In the genomic region with DNA sequence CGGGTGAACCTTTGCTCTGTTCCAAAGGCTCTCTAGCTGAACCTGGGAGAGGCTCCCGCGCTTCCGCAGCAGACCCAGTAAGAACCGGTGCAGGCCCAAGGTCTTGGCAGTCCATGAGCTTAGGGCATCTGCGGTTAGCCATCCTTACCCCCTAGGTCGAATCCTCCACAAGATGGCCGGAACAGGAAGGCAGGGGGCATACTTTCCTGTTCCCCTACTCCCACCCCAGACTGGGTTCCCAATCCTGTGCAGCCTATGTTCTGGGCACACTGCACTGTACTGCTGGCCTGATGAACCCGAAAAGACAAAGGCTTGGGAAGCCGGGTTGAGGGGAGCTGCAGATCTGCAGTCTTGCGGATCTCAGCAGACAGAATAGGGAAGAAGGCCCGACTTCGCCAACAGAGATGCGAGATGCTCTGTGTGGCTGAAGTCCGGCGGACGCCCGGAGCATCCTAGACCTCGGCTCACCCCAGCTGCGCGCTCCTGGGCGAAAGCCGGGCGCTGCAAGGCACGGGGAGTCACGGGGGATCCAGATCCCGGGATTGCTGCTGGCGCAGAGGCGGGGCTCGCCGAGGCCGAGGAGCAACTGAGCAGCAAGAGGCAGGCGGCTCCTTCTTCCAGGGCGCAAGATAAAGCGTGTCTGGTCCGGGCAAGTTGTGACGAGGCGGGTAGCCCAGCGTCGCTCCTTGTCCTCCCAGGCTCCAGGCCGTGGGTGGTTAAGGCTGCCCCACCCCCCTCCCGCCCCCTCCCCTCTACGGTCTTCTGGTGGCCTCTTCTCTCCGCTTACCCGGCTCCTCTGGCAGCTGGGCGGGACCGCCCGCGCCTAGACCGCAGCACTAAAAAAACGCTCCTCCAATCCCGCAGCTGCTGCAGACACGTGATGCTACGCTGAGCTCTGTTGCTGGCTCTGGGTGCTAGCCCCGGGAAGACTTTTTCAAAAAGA, we compare ENCODE assay signal across 8 mouse cellular contexts. TPM values are rescaled to one million over a fixed set of nuclear protein-coding genes. Genes with fewer than 3 reads are reported as not detected.
DNase-seq lines count a peak whose midpoint lies in the region; ATAC-seq and TF ChIP-seq lines count a peak whose summit lies in the region.

Dzip1 (minus strand) TSS at position 788 of the 943 bp plus-strand sequence.

- peak; percentile 93 for ATAC-seq in forebrain, embryonic 11.5 days (replicated peaks; ENCODE audit: low FRiP score)
- peak; percentile 82 for ATAC-seq in heart, embryonic 15.5 days (replicated peaks; ENCODE audit: insufficient number of reproducible peaks, insufficient read depth, low FRiP score, low read depth)
- peak; percentile 34; the same call in 1 of the 2 replicates for ATAC-seq in liver, embryonic 14.5 days (ENCODE audit: insufficient read depth)
- ATAC-seq in neural tube, embryonic 12.5 days (ENCODE audit: low FRiP score, low read depth), result peak; percentile 96

- TF ChIP-seq RAD21 in CH12.LX (IDR thresholded peaks at IDR 0.05; ENCODE audit: low read depth, low read length), result no peak

- no peak within 1 kb of the TSS for H3K27ac ChIP-seq in CH12.LX (ENCODE audit: insufficient read depth, low read depth)
- H3K27ac ChIP-seq in forebrain, embryonic 11.5 days (ENCODE audit: low read depth, low read length), result peak within 1 kb of the TSS; percentile 84
- H3K27ac ChIP-seq in heart, embryonic 15.5 days, result peak within 1 kb of the TSS; percentile 60
- H3K27ac ChIP-seq in liver, embryonic 14.5 days, result no peak within 1 kb of the TSS
- peak within 1 kb of the TSS; percentile 85 for H3K27ac ChIP-seq in neural tube, embryonic 12.5 days

- no peak for TF ChIP-seq CTCF in CH12.LX (conservative IDR thresholded peaks at IDR 0.05 in 1 of 2, IDR thresholded peaks at IDR 0.05 in 1 of 2; ENCODE audit: low read depth in 2 of 2, low read length in 2 of 2)
- no peak for TF ChIP-seq CTCF in liver, embryonic 14.5 days (IDR thresholded peaks at IDR 0.05; ENCODE audit: low read depth)

- TF ChIP-seq POLR2A in CH12.LX (IDR thresholded peaks at IDR 0.05; ENCODE audit: low read depth, low read length), result no peak

- dilution Hi-C loops in CH12.LX (cut with MboI; ENCODE audit: extremely low pct_ligation_motif_present, extremely low pct_unique_long_range_greater_than_20kb, low sequenced_read_pairs), result no loop called here

- peak within 1 kb of the TSS; percentile 54 for H3K4me2 ChIP-seq in CH12.LX (ENCODE audit: insufficient read depth, low read depth, poor library complexity, severe bottlenecking)
- peak within 1 kb of the TSS; percentile 90 for H3K4me2 ChIP-seq in forebrain, embryonic 11.5 days (ENCODE audit: low read depth, low read length, severe bottlenecking)
- peak within 1 kb of the TSS; percentile 94 for H3K4me2 ChIP-seq in heart, embryonic 15.5 days
- H3K4me2 ChIP-seq in liver, embryonic 14.5 days (ENCODE audit: low read depth), result peak within 1 kb of the TSS; percentile 57
- peak within 1 kb of the TSS; percentile 91 for H3K4me2 ChIP-seq in neural tube, embryonic 12.5 days (replicated peaks)

- H3K79me2 ChIP-seq in CH12.LX (replicated peaks; ENCODE audit: control insufficient read depth, extremely low read depth, insufficient read depth, poor library complexity, severe bottlenecking), result no peaks in the 10 kb centered on the region

- peak within 1 kb of the TSS; percentile 6 to 44 (median 22) for H3K4me3 ChIP-seq in CH12.LX (replicated peaks in 1 of 3; ENCODE audit: low read depth in 2 of 3, low read length in 2 of 3, poor library complexity in 1 of 3)
- peak within 1 kb of the TSS; percentile 67 for H3K4me3 ChIP-seq in forebrain, embryonic 11.5 days (ENCODE audit: low read depth, low read length)
- peak within 1 kb of the TSS; percentile 68 for H3K4me3 ChIP-seq in heart, embryonic 15.5 days
- peak within 1 kb of the TSS; percentile 28 to 41 for H3K4me3 ChIP-seq in liver, embryonic 14.5 days (ENCODE audit: insufficient read depth in 1 of 2, low read depth in 2 of 2, low read length in 2 of 2)
- H3K4me3 ChIP-seq in neural tube, embryonic 12.5 days, result peak within 1 kb of the TSS; percentile 71

- no peaks in the 10 kb centered on the region for H3K36me3 ChIP-seq in CH12.LX (replicated peaks in 1 of 2; ENCODE audit: control insufficient read depth in 1 of 2, insufficient read depth in 1 of 2, low read length in 1 of 2)
- no peaks in the 10 kb centered on the region for H3K36me3 ChIP-seq in forebrain, embryonic 11.5 days (ENCODE audit: control insufficient read depth, insufficient read depth, low read length)
- H3K36me3 ChIP-seq in heart, embryonic 15.5 days, result no peaks in the 10 kb centered on the region
- H3K36me3 ChIP-seq in liver, embryonic 14.5 days (replicated peaks; ENCODE audit: control insufficient read depth, insufficient read depth, low read depth), result no peaks in the 10 kb centered on the region
- peaks cover 5% of the 10 kb centered on the region; the same call in 1 of the 2 replicates for H3K36me3 ChIP-seq in neural tube, embryonic 12.5 days

- no peak for DNase-seq in CH12.LX (ENCODE audit: extremely low read depth)
- peak; percentile 95 for DNase-seq in brain, adult 2 months (ENCODE audit: low read depth, low spot score)
- DNase-seq in forebrain, embryonic 11.5 days (ENCODE audit: low spot score), result peak; percentile 91
- DNase-seq in kidney, postnatal 14 days, result peak; percentile 78
- DNase-seq in liver, embryonic 14.5 days (ENCODE audit: low read depth in 3 of 3, low spot score in 3 of 3), result no peak
- DNase-seq in thymus, postnatal 10 days (ENCODE audit: low spot score in 2 of 2), result peak; percentile 65 to 75

- H3K9me3 ChIP-seq in CH12.LX (replicated peaks; ENCODE audit: low read length), result no peaks in the 10 kb centered on the region
- no peaks in the 10 kb centered on the region for H3K9me3 ChIP-seq in forebrain, embryonic 11.5 days (ENCODE audit: control insufficient read depth, low read length)
- H3K9me3 ChIP-seq in heart, embryonic 15.5 days (replicated peaks), result no peaks in the 10 kb centered on the region
- H3K9me3 ChIP-seq in liver, embryonic 14.5 days (ENCODE audit: control insufficient read depth, low read length), result no peaks in the 10 kb centered on the region
- no peaks in the 10 kb centered on the region for H3K9me3 ChIP-seq in neural tube, embryonic 12.5 days

- no peaks in the 10 kb centered on the region for H3K27me3 ChIP-seq in CH12.LX (replicated peaks)
- H3K27me3 ChIP-seq in forebrain, embryonic 11.5 days (ENCODE audit: control insufficient read depth, insufficient read depth, low read length), result peaks cover 14% of the 10 kb centered on the region
- peaks cover 12% of the 10 kb centered on the region; the same call in 1 of the 2 replicates for H3K27me3 ChIP-seq in heart, embryonic 15.5 days
- H3K27me3 ChIP-seq in liver, embryonic 14.5 days (ENCODE audit: control insufficient read depth, insufficient read depth, low read length), result peaks cover 61% of the 10 kb centered on the region
- H3K27me3 ChIP-seq in neural tube, embryonic 12.5 days (replicated peaks), result peaks cover 15% of the 10 kb centered on the region

- in situ Hi-C loops in CH12.LX (cut with MboI; ENCODE audit: low pct_ligation_motif_present, low pct_unique_long_range_greater_than_20kb, low sequenced_read_pairs), result no loop called here

- WGBS in forebrain, embryonic 11.5 days, result under 1% methylated on average over 53 of the region's 55 CpGs
- WGBS in heart, embryonic 15.5 days, result 1% methylated on average over 55 of the region's 55 CpGs
- WGBS in liver, embryonic 14.5 days (ENCODE audit: insufficient replicate concordance), result 2% methylated on average over 55 of the region's 55 CpGs
- under 1% methylated on average over 55 of the region's 55 CpGs for WGBS in neural tube, embryonic 12.5 days

- H3K4me1 ChIP-seq in CH12.LX (ENCODE audit: control insufficient read depth in 1 of 2, insufficient read depth in 2 of 2), result peaks cover 4 to 12% of the 10 kb centered on the region in 2 experiments; a peak in 3 of 4 replicates
- peaks cover 18% of the 10 kb centered on the region for H3K4me1 ChIP-seq in forebrain, embryonic 11.5 days (replicated peaks; ENCODE audit: control insufficient read depth, insufficient read depth, low read length)
- H3K4me1 ChIP-seq in heart, embryonic 15.5 days (replicated peaks), result peaks cover 31% of the 10 kb centered on the region
- no peaks in the 10 kb centered on the region; a peak in 1 of 4 replicates for H3K4me1 ChIP-seq in liver, embryonic 14.5 days (replicated peaks; ENCODE audit: control insufficient read depth in 2 of 2, insufficient read depth in 2 of 2, low read length in 1 of 2)
- peaks cover 37% of the 10 kb centered on the region for H3K4me1 ChIP-seq in neural tube, embryonic 12.5 days

- no peak for TF ChIP-seq EP300 in CH12.LX (IDR thresholded peaks at IDR 0.05; ENCODE audit: low read length)
- no peak for TF ChIP-seq EP300 in liver, embryonic 14.5 days (IDR thresholded peaks at IDR 0.05; ENCODE audit: low read depth)

- no peak within 1 kb of the TSS for H3K9ac ChIP-seq in CH12.LX (ENCODE audit: insufficient read depth, low read depth)
- H3K9ac ChIP-seq in forebrain, embryonic 11.5 days (ENCODE audit: low read length), result peak within 1 kb of the TSS; percentile 93
- peak within 1 kb of the TSS; percentile 54 for H3K9ac ChIP-seq in heart, embryonic 15.5 days
- H3K9ac ChIP-seq in liver, embryonic 14.5 days (replicated peaks), result no peak within 1 kb of the TSS
- H3K9ac ChIP-seq in neural tube, embryonic 12.5 days, result peak within 1 kb of the TSS; percentile 89

TF ChIP-seq in CH12.LX, 34 proteins besides CTCF, POLR2A, EP300 and RAD21 (continues in another document):
- no peak for TF ChIP-seq KAT2A (IDR thresholded peaks at IDR 0.05; ENCODE audit: insufficient replicate concordance, low read length)
- TF ChIP-seq NRF1 (IDR thresholded peaks at IDR 0.05; ENCODE audit: low read depth, low read length), result no peak
- TF ChIP-seq E2F4 (IDR thresholded peaks at IDR 0.05; ENCODE audit: insufficient replicate concordance, low read depth, low read length), result no peak
- TF ChIP-seq NELFE (IDR thresholded peaks at IDR 0.05; ENCODE audit: low read depth, low read length), result no peak
- TF ChIP-seq MXI1 (IDR thresholded peaks at IDR 0.05; ENCODE audit: low read depth, low read length), result no peak
- no peak for TF ChIP-seq ZKSCAN1 (IDR thresholded peaks at IDR 0.05; ENCODE audit: borderline replicate concordance, low read depth, low read length)
- peak; percentile 35; the same call in 1 of the 2 replicates for TF ChIP-seq MAX (IDR thresholded peaks at IDR 0.05; ENCODE audit: low read length)
- TF ChIP-seq JUN (IDR thresholded peaks at IDR 0.05; ENCODE audit: insufficient read depth, low read depth, low read length), result no peak
- no peak for TF ChIP-seq IRF4 (IDR thresholded peaks at IDR 0.05; ENCODE audit: low read depth, low read length)

RNA-seq across cellular contexts. Expression of gene Dzip1, which starts in this region (rescaled TPM):
- total RNA-seq in CH12.LX (2012; rRNA removed) (0.29 and 0.51 TPM in 2 replicates), CH12.LX (2014; rRNA removed) (0.16 and 0.19 TPM in 2 replicates)
- polyA plus RNA-seq in CH12.LX (2012; ENCODE audit: insufficient read length, low read depth), result 0.68 and 0.83 TPM in 2 replicates
- 27.5 and 28.5 TPM in 2 replicates for polyA plus RNA-seq in forebrain, embryonic 11.5 days (2014; fragmentation: Nextera tagmentation; extraction: Ambion mirVana)
- 4.8 and 7.7 TPM in 2 replicates for polyA plus RNA-seq in heart, embryonic 15.5 days (2015; fragmentation: Nextera tagmentation; extraction: Ambion mirVana)
- 1.0 and 1.5 TPM in 2 replicates for polyA plus RNA-seq in liver, embryonic 14.5 days (2012; rRNA removed)
- polyA plus RNA-seq in liver, embryonic 14.5 days (2014; fragmentation: Nextera tagmentation; extraction: Ambion mirVana), result 1.4 and 1.9 TPM in 2 replicates
- polyA plus RNA-seq in neural tube, embryonic 12.5 days (2016; fragmentation: Nextera tagmentation; extraction: Ambion mirVana), result 40.0 and 49.7 TPM in 2 replicates

Comparison
In these comparisons a context has a peak if more than half of its experiments do, and no peak if none do; other contexts are left out.
1. DNase-seq: peak in brain, adult 2 months (single experiment), forebrain, embryonic 11.5 days (single experiment), kidney, postnatal 14 days (single experiment) and thymus, postnatal 10 days (2 of 2); none in CH12.LX (single experiment) and liver, embryonic 14.5 days (0 of 3).
2. H3K27ac ChIP-seq: peak in forebrain, embryonic 11.5 days (single experiment), heart, embryonic 15.5 days (single experiment) and neural tube, embryonic 12.5 days (single experiment); none in CH12.LX (single experiment) and liver, embryonic 14.5 days (single experiment).
3. H3K9ac ChIP-seq: peak in forebrain, embryonic 11.5 days (single experiment), heart, embryonic 15.5 days (single experiment) and neural tube, embryonic 12.5 days (single experiment); none in CH12.LX (single experiment) and liver, embryonic 14.5 days (single experiment).
4. ATAC-seq: peak in every context shown above with its lines; median percentile 96 in neural tube, embryonic 12.5 days; 93 in forebrain, embryonic 11.5 days; 82 in heart, embryonic 15.5 days; 34 in liver, embryonic 14.5 days.
5. Peak in every context shown above with its lines, with median percentiles within 50 percentile points of each other: H3K4me2 ChIP-seq and H3K4me3 ChIP-seq.